Mouse (Mus musculus) cortical plate, adult 2 months (tissue): Measurements from ENCODE around the gene Man1b1.
A peak's percentile ranks its signal among the peaks of the same experiment; 100 is the strongest.

Experiments
- CTCF ChIP-seq: fragments of 200-500 bp; IDR thresholded peaks from 2 replicates; pipeline ENCODE4 v1.5.1; 2011; ENCODE audit warnings: mild to moderate bottlenecking, control low read depth, low read length; ENCODE audit not compliant: insufficient read depth; ENCODE audit errors: extremely low read depth
- POLR2A ChIP-seq: fragments of 200-500 bp; IDR thresholded peaks from 2 replicates; pipeline ENCODE4 v1.6.1; 2011; ENCODE audit warnings: mild to moderate bottlenecking, low read length, control low read depth; ENCODE audit not compliant: insufficient read depth; ENCODE audit errors: extremely low read depth

GRCm38 (mm10) chr2:25332286-25333160 lies at the start of gene Man1b1:
- no peak for TF ChIP-seq CTCF
- peak; percentile 92 for TF ChIP-seq POLR2A
